8 mouse cellular contexts compared by ENCODE assay signal in the genomic region with DNA sequence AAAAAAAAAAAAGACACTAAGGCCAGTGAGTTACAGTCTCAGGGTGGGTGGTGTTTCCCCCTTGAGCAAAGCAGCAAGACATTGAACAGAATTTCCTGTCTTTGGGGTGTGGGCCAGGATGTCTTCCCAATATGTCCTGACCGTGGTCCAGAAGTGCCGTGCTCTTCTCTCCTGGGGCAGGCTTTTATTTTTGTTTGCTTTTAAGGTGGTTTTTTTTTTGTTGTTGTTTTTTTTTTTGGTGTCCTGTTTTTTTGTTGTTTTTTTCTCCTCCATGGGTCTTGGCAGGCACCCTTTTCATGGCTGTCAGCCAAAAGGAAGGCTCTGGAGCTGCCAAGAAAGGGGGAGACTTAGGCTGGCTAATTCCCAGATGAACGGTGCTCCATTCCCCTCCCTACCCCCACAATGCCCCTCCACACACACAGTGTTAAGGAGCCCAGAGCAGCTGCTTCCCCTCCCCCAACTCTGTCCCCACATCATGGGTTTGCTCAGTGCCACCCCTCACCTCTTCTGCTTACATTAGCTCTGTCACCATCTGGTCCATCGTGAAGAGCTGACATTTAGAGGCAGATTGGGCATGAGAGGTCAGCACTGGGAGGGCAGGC. TPM values are rescaled to one million over a fixed set of nuclear protein-coding genes. Genes with fewer than 3 reads are reported as not detected.
DNase-seq lines count a peak whose midpoint lies in the region.

No protein-coding gene starts in this region.

- DNase-seq in heart, adult 11 months = peak; percentile 97
- DNase-seq in heart, postnatal 25 days (ENCODE audit: low spot score) = no peak
- peak; percentile 80 for DNase-seq in MN1 (ENCODE audit: low spot score)
- DNase-seq in cerebellum, adult 9-11 months = peak; percentile 81
- peak; percentile 74 for DNase-seq in heart, postnatal 4 days
- peak; percentile 66 for DNase-seq in lung, postnatal 14 days
- no peak for DNase-seq in thymus, postnatal 10 days (ENCODE audit: low spot score in 2 of 2)
- no peak for DNase-seq in spleen, postnatal 14 days (ENCODE audit: low spot score in 2 of 2)

- intact Hi-C loops in heart, postnatal 25 days (cut with DNase I) = loop anchor here (1.0 kb wide), 1 partner anchor 21 kb away; no protein-coding TSS in a partner anchor

RNA-seq across cellular contexts. Expression of gene Phyhd1, which starts 3.1 kb away (rescaled TPM):
- total RNA-seq in heart, postnatal 25 days (2021) = 100 to 1,000 TPM in 1 of 2 experiments, 10 to 100 TPM in 1; 94.8 to 104 TPM
- 10 to 100 TPM; 20.6 to 26.0 TPM for total RNA-seq in heart, postnatal 4 days (2021)

RNA-seq across cellular contexts. Expression of gene Gm28038, which starts 17.9 kb away (rescaled TPM):
- under 1 TPM in 1 of 2 experiments, not detected in 1; 0.91 TPM for total RNA-seq in heart, postnatal 25 days (2021)
- total RNA-seq in heart, postnatal 4 days (2021) = 1 to 10 TPM in 1 of 2 experiments, not detected in 1; 4.6 TPM

RNA-seq across cellular contexts. Expression of gene Gm28035, which starts 22.6 kb away (rescaled TPM):
- total RNA-seq in heart, postnatal 25 days (2021) = 1 to 10 TPM; 3.7 to 4.4 TPM
- 1 to 10 TPM in 1 of 2 experiments, under 1 TPM in 1; 0.88 to 1.5 TPM for total RNA-seq in heart, postnatal 4 days (2021)

RNA-seq across cellular contexts. Expression of gene Dolk, which starts 23.2 kb away (rescaled TPM):
- total RNA-seq in heart, postnatal 25 days (2021) = 10 to 100 TPM; 23.6 to 26.3 TPM
- 10 to 100 TPM; 23.6 to 23.7 TPM for total RNA-seq in heart, postnatal 4 days (2021)

RNA-seq across cellular contexts. Expression of gene Nup188, which starts 23.3 kb away (rescaled TPM):
- 10 to 100 TPM; 19.6 to 20.0 TPM for total RNA-seq in heart, postnatal 25 days (2021)
- 10 to 100 TPM; 28.0 to 34.5 TPM for total RNA-seq in heart, postnatal 4 days (2021)

Comparison
In these comparisons a context has a peak if more than half of its experiments do, and no peak if none do; other contexts are left out.
1. DNase-seq: peak in heart, adult 11 months (single experiment), MN1 (single experiment), cerebellum, adult 9-11 months (single experiment), heart, postnatal 4 days (single experiment) and lung, postnatal 14 days (single experiment); none in heart, postnatal 25 days (single experiment), thymus, postnatal 10 days (0 of 2) and spleen, postnatal 14 days (0 of 2).